Mouse (Mus musculus) G1E (cell line): ENCODE data around the gene Cdk14.

ENCODE experiments used
- CTCF ChIP-seq: IDR thresholded peaks from 2 replicates; pipeline ENCODE4 v1.5.1; 2012; ENCODE audit warnings: low read depth, low read length, inconsistent platforms, mixed read lengths
- GATA1 ChIP-seq: IDR thresholded peaks from 2 replicates; pipeline ENCODE4 v1.6.1; 2012; ENCODE audit warnings: borderline replicate concordance, low read length, inconsistent platforms, mixed read lengths
- POLR2AphosphoS5 ChIP-seq: IDR thresholded peaks from 2 replicates; pipeline ENCODE4 v1.6.1; 2012; ENCODE audit warnings: low read depth, low read length, inconsistent platforms; ENCODE audit not compliant: insufficient replicate concordance
- TAL1 ChIP-seq: conservative IDR thresholded peaks from 2 replicates; pipeline ENCODE4 v1.6.1; 2012; ENCODE audit warnings: low read depth, low read length, inconsistent platforms, mixed read lengths

DNA sequence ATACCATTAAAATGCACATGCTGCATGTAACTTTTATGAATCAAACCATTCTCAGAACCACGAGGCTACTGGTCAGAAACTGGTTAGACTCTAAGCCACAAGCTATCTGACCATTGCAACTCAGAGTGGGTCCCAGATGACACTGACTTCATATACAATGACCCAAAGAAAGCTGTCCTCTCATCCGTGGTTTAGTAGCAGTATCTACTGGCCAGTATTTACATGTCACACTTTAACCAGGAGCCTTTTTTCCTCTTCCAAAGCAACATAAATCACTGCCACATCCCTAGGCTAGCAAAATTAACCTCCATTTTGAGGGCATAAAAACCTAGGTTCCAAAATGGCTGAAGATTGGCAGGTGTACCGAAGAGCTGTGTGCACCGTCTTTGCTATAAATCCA, 533.0 kb downstream of the Cdk14 start:
- no peak for TF ChIP-seq CTCF
- TF ChIP-seq GATA1 = no peak
- no peak for TF ChIP-seq POLR2AphosphoS5
- no peak for TF ChIP-seq TAL1
